Mouse (Mus musculus) lung, postnatal 36 days (tissue): ENCODE measurements around the gene Ttll11.

Experiments used
- DNase-seq: peaks from one replicate; pipeline ENCODE4 v3.0.0; 2022; ENCODE audit warnings: mixed read lengths

The Ttll11 gene

GRCm38 (mm10) chr2:35720104-35720503 lies 259.6 kb downstream of the Ttll11 start:
- no peak for DNase-seq

GRCm38 (mm10) chr2:35719230-35720005 lies 260.3 kb downstream of the Ttll11 start:
- no peak for DNase-seq

GRCm38 (mm10) chr2:35718662-35719061 lies 261.1 kb downstream of the Ttll11 start:
- DNase-seq: no peak

GRCm38 (mm10) chr2:35718003-35718500 lies 261.7 kb downstream of the Ttll11 start:
- no peak for DNase-seq

- DNase-seq: no peak
Measured at GRCm38 (mm10) chr2:35716175-35716574, 263.5 kb downstream of the Ttll11 start.

GRCm38 (mm10) chr2:35715485-35715884 lies 264.2 kb downstream of the Ttll11 start:
- no peak for DNase-seq

- DNase-seq: no peak
Measured at GRCm38 (mm10) chr2:35714742-35715167, 265.0 kb downstream of the Ttll11 start.

GRCm38 (mm10) chr2:35713460-35713859 lies 266.3 kb downstream of the Ttll11 start:
- no peak for DNase-seq

GRCm38 (mm10) chr2:35712611-35713010 lies 267.1 kb downstream of the Ttll11 start:
- no peak for DNase-seq

- DNase-seq: peak; percentile 39
Measured at GRCm38 (mm10) chr2:35703241-35703640, 276.5 kb downstream of the Ttll11 start.

- DNase-seq: no peak
Measured at GRCm38 (mm10) chr2:35702608-35703007, 277.1 kb downstream of the Ttll11 start.

GRCm38 (mm10) chr2:35702001-35702400 lies 277.7 kb downstream of the Ttll11 start:
- peak; percentile 16 for DNase-seq
